ENCODE assay signal across 8 mouse cellular contexts in genomic region chr15:97376792-97377222, GRCm38 (mm10).
DNase-seq lines count a peak whose midpoint lies in the region; ATAC-seq lines count a peak whose summit lies in the region.

No protein-coding gene starts in this region.

- peak overlapping the region; percentile 39 for H3K27ac ChIP-seq in heart, embryonic 13.5 days (replicated peaks)
- H3K27ac ChIP-seq in liver, embryonic 11.5 days (ENCODE audit: low read depth, low read length), result no peak overlapping the region

- H3K4me2 ChIP-seq in heart, embryonic 13.5 days, result peak overlapping the region; percentile 65
- H3K4me2 ChIP-seq in liver, embryonic 11.5 days, result peak overlapping the region; percentile 40

- H3K4me3 ChIP-seq in heart, embryonic 13.5 days, result peak overlapping the region; percentile 43
- H3K4me3 ChIP-seq in liver, embryonic 11.5 days (ENCODE audit: low read depth, low read length), result peak overlapping the region; percentile 22

- peaks cover 3% of the 10 kb centered on the region for H3K27me3 ChIP-seq in heart, embryonic 13.5 days (replicated peaks)
- H3K27me3 ChIP-seq in liver, embryonic 11.5 days (replicated peaks; ENCODE audit: control insufficient read depth, insufficient read depth, low read length), result no peaks in the 10 kb centered on the region

- no peaks in the 10 kb centered on the region for H3K9me3 ChIP-seq in heart, embryonic 13.5 days
- H3K9me3 ChIP-seq in liver, embryonic 11.5 days (ENCODE audit: control insufficient read depth, low read length), result no peaks in the 10 kb centered on the region

- H3K4me1 ChIP-seq in heart, embryonic 13.5 days, result peaks cover 33% of the 10 kb centered on the region
- H3K4me1 ChIP-seq in liver, embryonic 11.5 days (replicated peaks; ENCODE audit: control insufficient read depth, insufficient read depth, low read length), result peaks cover 44% of the 10 kb centered on the region

- WGBS in heart, embryonic 13.5 days, result 15% methylated on average over 19 of the region's 19 CpGs
- 34% methylated on average over 19 of the region's 19 CpGs for WGBS in liver, embryonic 11.5 days

- peak; percentile 52 for DNase-seq in ovary, adult 18-20 months (ENCODE audit: low spot score)
- no peak for DNase-seq in ovary, postnatal 10 days (ENCODE audit: low spot score)
- no peak for DNase-seq in liver, embryonic 11.5 days (ENCODE audit: low spot score)
- DNase-seq in yolk sac, embryonic 10.5 days (ENCODE audit: low spot score), result peak; percentile 77
- DNase-seq in urinary bladder, postnatal 14 days (ENCODE audit: low spot score), result no peak
- no peak for DNase-seq in retina, postnatal 1 day
- no peak for DNase-seq in cerebellum, postnatal 25 days

- H3K9ac ChIP-seq in heart, embryonic 13.5 days, result peak overlapping the region; percentile 70
- H3K9ac ChIP-seq in liver, embryonic 11.5 days (ENCODE audit: low read depth, low read length), result peak overlapping the region; percentile 10; the same call in 1 of the 2 replicates

- ATAC-seq in heart, embryonic 13.5 days (ENCODE audit: extremely low read depth, insufficient number of reproducible peaks, low FRiP score, low TSS enrichment), result peak; percentile 35
- ATAC-seq in liver, embryonic 11.5 days (replicated peaks; ENCODE audit: low FRiP score), result no peak

- no peaks in the 10 kb centered on the region for H3K36me3 ChIP-seq in heart, embryonic 13.5 days
- no peaks in the 10 kb centered on the region for H3K36me3 ChIP-seq in liver, embryonic 11.5 days (ENCODE audit: control insufficient read depth, insufficient read depth, low read length)

Comparison
In these comparisons a context has a peak if more than half of its experiments do, and no peak if none do; other contexts are left out.
1. DNase-seq: peak in ovary, adult 18-20 months (single experiment) and yolk sac, embryonic 10.5 days (single experiment); none in ovary, postnatal 10 days (single experiment), liver, embryonic 11.5 days (single experiment), urinary bladder, postnatal 14 days (single experiment), retina, postnatal 1 day (single experiment) and cerebellum, postnatal 25 days (0 of 2).